Comparison of ENCODE assay signal across 9 mouse cellular contexts in genomic region chr15:80088637-80089036, GRCm38 (mm10). TPM values are rescaled to one million over a fixed set of nuclear protein-coding genes. Genes with fewer than 3 reads are reported as not detected.
DNase-seq lines count a peak whose midpoint lies in the region; ATAC-seq and TF ChIP-seq lines count a peak whose summit lies in the region.
"Had no signal": no experiment of that assay in that cellular context is flagged by ENCODE, and none has a peak within 500 bp of the region (broad histone marks: within the 10 kb centered on the region; RNA-seq: fewer than 3 reads in every experiment).

No protein-coding gene starts in this region.

- H3K27ac ChIP-seq in gastrocnemius, adult 2 months = no peak overlapping the region
- H3K27ac ChIP-seq in liver, postnatal 0 days (ENCODE audit: low read depth) = no peak overlapping the region
- H3K27ac ChIP-seq: lung, embryonic 15.5 days had no signal

- peak; percentile 52 for ATAC-seq in liver, postnatal 0 days

- intact Hi-C loops in gastrocnemius, adult 2 months (cut with DNase I) = loop anchor here (10.0 kb wide), 2 partner anchors 344 to 616 kb away; partner anchors contain the start of gene Sun2

- H3K36me3 ChIP-seq in liver, postnatal 0 days (replicated peaks; ENCODE audit: insufficient read depth, low read length) = no peaks in the 10 kb centered on the region
- H3K36me3 ChIP-seq: lung, embryonic 15.5 days had no signal

- no peaks in the 10 kb centered on the region for H3K9me3 ChIP-seq in liver, postnatal 0 days (ENCODE audit: low read length)
- H3K9me3 ChIP-seq: lung, embryonic 15.5 days had no signal

- peaks cover 28% of the 10 kb centered on the region for H3K4me1 ChIP-seq in liver, postnatal 0 days (ENCODE audit: insufficient read depth)

- 32% methylated on average over 4 of the region's 4 CpGs for WGBS in large intestine, adult 2 months
- WGBS in liver, postnatal 0 days (ENCODE audit: insufficient replicate concordance) = 30% methylated on average over 4 of the region's 4 CpGs

- peaks cover 14% of the 10 kb centered on the region for H3K27me3 ChIP-seq in liver, postnatal 0 days (ENCODE audit: insufficient read depth, low read length)

- peak; percentile 91 for TF ChIP-seq CTCF in gastrocnemius, adult 2 months (IDR thresholded peaks at IDR 0.05)
- peak; percentile 94 for TF ChIP-seq CTCF in liver, postnatal 0 days (IDR thresholded peaks at IDR 0.05; ENCODE audit: low read depth)

- no peak overlapping the region for H3K4me3 ChIP-seq in gastrocnemius, adult 2 months
- H3K4me3 ChIP-seq in liver, postnatal 0 days (ENCODE audit: low read depth, low read length) = no peak overlapping the region
- H3K4me3 ChIP-seq: lung, embryonic 15.5 days had no signal

- TF ChIP-seq EP300 in liver, postnatal 0 days (IDR thresholded peaks at IDR 0.05; ENCODE audit: low read depth) = no peak

- no peak overlapping the region for H3K9ac ChIP-seq in liver, postnatal 0 days (replicated peaks)
- H3K9ac ChIP-seq: lung, embryonic 15.5 days had no signal

- DNase-seq in CD4-positive helper T cell, adult 2 months (ENCODE audit: low read depth, low spot score) = peak; percentile 93
- DNase-seq in Muller cell, postnatal 12 days (ENCODE audit: inconsistent ontology term) = peak; percentile 81
- DNase-seq in cerebellum, postnatal 10 days = peak; percentile 97
- DNase-seq in gastrocnemius, adult 2 months = peak; percentile 90
- peak; percentile 70 for DNase-seq in large intestine, adult 2 months (ENCODE audit: low read depth, low spot score)
- peak; percentile 93 for DNase-seq in liver, postnatal 0 days
- peak; percentile 92 for DNase-seq in right cerebral cortex, adult 18-20 months
- peak; percentile 95 for DNase-seq in urinary bladder, postnatal 14 days (ENCODE audit: low spot score)

- H3K4me2 ChIP-seq in liver, postnatal 0 days (ENCODE audit: low read depth, low read length) = no peak overlapping the region
- H3K4me2 ChIP-seq: lung, embryonic 15.5 days had no signal

RNA-seq across cellular contexts. Expression of gene Syngr1, which starts 2.5 kb away (rescaled TPM):
- 10 to 100 TPM; 46.1 to 46.4 TPM for total RNA-seq in gastrocnemius, adult 2 months (2021)
- polyA plus RNA-seq in large intestine, adult 2 months (2012; rRNA removed) = 8.1 and 8.4 TPM in 2 replicates
- 10.3 and 10.4 TPM in 2 replicates for polyA plus RNA-seq in liver, postnatal 0 days (2015; fragmentation: Nextera tagmentation; extraction: Ambion mirVana)

RNA-seq across cellular contexts. Expression of gene Rpl3, which starts 3.0 kb away (rescaled TPM):
- 10 to 100 TPM; 38.6 to 51.4 TPM for total RNA-seq in gastrocnemius, adult 2 months (2021)
- 597 and 673 TPM in 2 replicates for polyA plus RNA-seq in large intestine, adult 2 months (2012; rRNA removed)
- 394 and 407 TPM in 2 replicates for polyA plus RNA-seq in liver, postnatal 0 days (2015; fragmentation: Nextera tagmentation; extraction: Ambion mirVana)

RNA-seq across cellular contexts. Expression of gene Tab1, which starts 44.3 kb away (rescaled TPM):
- 10 to 100 TPM; 13.0 to 16.1 TPM for total RNA-seq in gastrocnemius, adult 2 months (2021)
- 26.9 and 29.4 TPM in 2 replicates for polyA plus RNA-seq in large intestine, adult 2 months (2012; rRNA removed)
- 7.0 and 7.5 TPM in 2 replicates for polyA plus RNA-seq in liver, postnatal 0 days (2015; fragmentation: Nextera tagmentation; extraction: Ambion mirVana)
